Mouse (Mus musculus) CH12.LX (cell line): ENCODE measurements around the gene Adam12. TPM values are rescaled to one million over a fixed set of nuclear protein-coding genes. Genes with fewer than 3 reads are reported as not detected.

ENCODE experiments used
- DNase-seq: peaks from one replicate; pipeline ENCODE4 v3.0.0-alpha.2; 2013; ENCODE audit errors: extremely low read depth
- H3K27ac ChIP-seq: 2 replicates; pipeline ENCODE4 v1.5.1; 2012; ENCODE audit warnings: low read depth, mild to moderate bottlenecking, control low read depth, moderate library complexity; ENCODE audit not compliant: insufficient read depth
- H3K27me3 ChIP-seq: replicated peaks from 2 replicates; pipeline ENCODE3; 2012; ENCODE audit warnings: inconsistent platforms
- H3K36me3 ChIP-seq, 2 experiments: replicated peaks in 1 of 2; 2 replicates each; pipeline versions ENCODE3 to v1.6.1; 2012; ENCODE audit warnings: inconsistent platforms in 1 of 2, low read length in 1 of 2, mild to moderate bottlenecking in 1 of 2, mixed read lengths in 1 of 2, moderate library complexity in 1 of 2; ENCODE audit not compliant: control insufficient read depth in 1 of 2, insufficient read depth in 1 of 2
- H3K4me1 ChIP-seq, 2 experiments: 2 replicates each; pipeline ENCODE4 v1.6.1; 2012; ENCODE audit warnings: inconsistent platforms in 1 of 2, moderate library complexity in 1 of 2; ENCODE audit not compliant: insufficient read depth in 2 of 2, control insufficient read depth in 1 of 2
- H3K4me2 ChIP-seq: 2 replicates; pipeline ENCODE4 v1.6.1; 2012; ENCODE audit warnings: low read depth, mild to moderate bottlenecking, control low read depth; ENCODE audit not compliant: poor library complexity, insufficient read depth, severe bottlenecking
- H3K4me3 ChIP-seq, 3 experiments: fragments of 150-350 bp in 1 of 3; sonication (generic) in 1 of 3; replicated peaks in 1 of 3; 2 replicates each; pipeline versions ENCODE3 to v1.5.1; 2011 to 2012; ENCODE audit warnings: low read depth in 2 of 3, low read length in 2 of 3, mild to moderate bottlenecking in 2 of 3, moderate library complexity in 2 of 3, control low read depth in 1 of 3, improper control_type of control experiment in 1 of 3, inconsistent platforms in 1 of 3, mixed read lengths in 1 of 3; ENCODE audit not compliant: poor library complexity in 1 of 3
- H3K79me2 ChIP-seq: replicated peaks from 2 replicates; pipeline ENCODE4 v1.6.1; 2012; ENCODE audit warnings: mild to moderate bottlenecking, moderate library complexity; ENCODE audit not compliant: control insufficient read depth, poor library complexity, insufficient read depth, severe bottlenecking; ENCODE audit errors: extremely low read depth
- H3K9ac ChIP-seq: 2 replicates; pipeline ENCODE4 v1.6.1; 2012; ENCODE audit warnings: low read depth, mild to moderate bottlenecking, control low read depth, moderate library complexity; ENCODE audit not compliant: insufficient read depth
- H3K9me3 ChIP-seq: replicated peaks from 2 replicates; pipeline ENCODE3; 2012; ENCODE audit warnings: low read length, inconsistent platforms, mixed read lengths
- CTCF ChIP-seq, 2 experiments: IDR thresholded peaks in 1 of 2; conservative IDR thresholded peaks in 1 of 2; 2 replicates each; pipeline ENCODE4 v1.5.1; 2011 to 2012; ENCODE audit warnings: low read depth in 2 of 2, low read length in 2 of 2, improper control_type of control experiment in 1 of 2, inconsistent platforms in 1 of 2, mild to moderate bottlenecking in 1 of 2, moderate library complexity in 1 of 2
- E2F4 ChIP-seq: IDR thresholded peaks from 2 replicates; pipeline ENCODE4 v1.6.1; 2011; ENCODE audit warnings: low read depth, low read length, improper control_type of control experiment; ENCODE audit not compliant: insufficient replicate concordance
- ETS1 ChIP-seq: conservative IDR thresholded peaks from 2 replicates; pipeline ENCODE4 v1.6.1; 2012; ENCODE audit warnings: low read depth, mild to moderate bottlenecking, inconsistent platforms, low read length, improper control_type of control experiment, moderate library complexity
- IRF4 ChIP-seq: IDR thresholded peaks from 2 replicates; pipeline ENCODE4 v1.6.1; 2014; ENCODE audit warnings: low read depth, mild to moderate bottlenecking, inconsistent platforms, low read length, improper control_type of control experiment
- KAT2A ChIP-seq: IDR thresholded peaks from 2 replicates; pipeline ENCODE4 v1.6.1; 2012; ENCODE audit warnings: low read length, improper control_type of control experiment, inconsistent platforms; ENCODE audit not compliant: insufficient replicate concordance
- MAFK ChIP-seq: IDR thresholded peaks from 2 replicates; pipeline ENCODE4 v1.6.1; 2011; ENCODE audit warnings: low read length, improper control_type of control experiment; ENCODE audit not compliant: insufficient replicate concordance
- MXI1 ChIP-seq: IDR thresholded peaks from 2 replicates; pipeline ENCODE4 v1.6.1; 2011; ENCODE audit warnings: mild to moderate bottlenecking, low read depth, low read length, improper control_type of control experiment
- MYC ChIP-seq: IDR thresholded peaks from 2 replicates; pipeline ENCODE4 v1.6.1; 2011; ENCODE audit warnings: low read depth, mild to moderate bottlenecking, improper control_type of control experiment, low read length
- NELFE ChIP-seq: IDR thresholded peaks from 2 replicates; pipeline ENCODE4 v1.6.1; 2011; ENCODE audit warnings: low read depth, low read length, improper control_type of control experiment
- NRF1 ChIP-seq: IDR thresholded peaks from 2 replicates; pipeline ENCODE4 v1.6.1; 2014; ENCODE audit warnings: low read depth, mild to moderate bottlenecking, inconsistent platforms, low read length, improper control_type of control experiment, moderate library complexity
- POLR2A ChIP-seq: IDR thresholded peaks from 2 replicates; pipeline ENCODE4 v1.6.1; 2011; ENCODE audit warnings: low read depth, mild to moderate bottlenecking, improper control_type of control experiment, low read length
- POLR2AphosphoS2 ChIP-seq: IDR thresholded peaks from 2 replicates; pipeline ENCODE4 v1.6.1; 2011; ENCODE audit warnings: low read depth, low read length, improper control_type of control experiment
- RAD21 ChIP-seq: IDR thresholded peaks from 2 replicates; pipeline ENCODE4 v1.6.1; 2011; ENCODE audit warnings: low read depth, mild to moderate bottlenecking, low read length, improper control_type of control experiment, moderate library complexity
- SMC3 ChIP-seq: IDR thresholded peaks from 2 replicates; pipeline ENCODE4 v1.6.1; 2011; ENCODE audit warnings: low read depth, low read length, improper control_type of control experiment
- TBP ChIP-seq: conservative IDR thresholded peaks from 2 replicates; pipeline ENCODE4 v1.6.1; 2011; ENCODE audit warnings: low read depth, low read length, improper control_type of control experiment
- TCF12 ChIP-seq: IDR thresholded peaks from 2 replicates; pipeline ENCODE4 v1.6.1; 2014; ENCODE audit warnings: low read depth, mild to moderate bottlenecking, inconsistent platforms, low read length, improper control_type of control experiment
- USF1 ChIP-seq: IDR thresholded peaks from 2 replicates; pipeline ENCODE4 v1.6.1; 2014; ENCODE audit warnings: low read depth, mild to moderate bottlenecking, inconsistent platforms, low read length, improper control_type of control experiment
- ZC3H11A ChIP-seq: IDR thresholded peaks from 2 replicates; pipeline ENCODE4 v1.6.1; 2012; ENCODE audit warnings: low read depth, mild to moderate bottlenecking, inconsistent platforms, low read length, improper control_type of control experiment
- ZKSCAN1 ChIP-seq: IDR thresholded peaks from 2 replicates; pipeline ENCODE4 v1.6.1; 2012; ENCODE audit warnings: low read depth, inconsistent platforms, low read length, improper control_type of control experiment, borderline replicate concordance
- ZNF384 ChIP-seq: IDR thresholded peaks from 2 replicates; pipeline ENCODE4 v1.6.1; 2012; ENCODE audit warnings: low read depth, low read length, improper control_type of control experiment, inconsistent platforms
- dilution Hi-C: fragments of 300-500 bp; cut with MboI; formaldehyde crosslinking; loops from 2 replicates; pipeline ENCODE4 v1.14.3; 2020; ENCODE audit warnings: low sequenced_read_pairs; ENCODE audit not compliant: extremely low pct_unique_long_range_greater_than_20kb, extremely low pct_ligation_motif_present
- in situ Hi-C: fragments of 300-500 bp; cut with MboI; formaldehyde crosslinking; loops from 3 replicates; pipeline ENCODE4 v1.14.3; 2019; ENCODE audit warnings: low sequenced_read_pairs, low pct_ligation_motif_present, low pct_unique_long_range_greater_than_20kb, mixed read lengths
- polyA plus RNA-seq: library from polyadenylated mRNA; unstranded; fragments of >175 nt; gene quantifications from 2 replicates; pipeline ENCODE4 v1.2.1, GENCODE M21; 2012; ENCODE audit warnings: low read depth; ENCODE audit not compliant: insufficient read length
- total RNA-seq, 2 experiments: library from RNA; depleted of rRNA; stranded (reverse); fragments of 300-350 nt in 1 of 2; fragments of >200 nt in 1 of 2; gene quantifications; 2 replicates each; pipeline ENCODE4 v1.2.3; 2012 to 2014

Gene Adam12
- total and polyA plus RNA-seq, 3 experiments = not detected

- Histone ChIP-seq H3K79me2 (no peaks in the 10 kb centered on the region), H3K4me2 (no peak overlapping the region), H3K9ac (no peak overlapping the region), H3K4me3 (no peak overlapping the region), H3K9me3 (peaks cover 35% of the 10 kb centered on the region), H3K27ac (no peak overlapping the region), H3K4me1 (no peaks in the 10 kb centered on the region), H3K36me3 (no peaks in the 10 kb centered on the region), H3K27me3 (peaks cover 3% of the 10 kb centered on the region)
- DNase-seq = no peak
- TF ChIP-seq TCF12 (no peak), NELFE (no peak), SMC3 (no peak), POLR2AphosphoS2 (no peak), E2F4 (no peak), ZNF384 (no peak), MYC (no peak)
- in situ Hi-C loops (no loop called here), dilution Hi-C loops (no loop called here)
Measured at GRCm38 (mm10) chr7:134007942-134008361, 224.0 kb downstream of the Adam12 start.

DNA sequence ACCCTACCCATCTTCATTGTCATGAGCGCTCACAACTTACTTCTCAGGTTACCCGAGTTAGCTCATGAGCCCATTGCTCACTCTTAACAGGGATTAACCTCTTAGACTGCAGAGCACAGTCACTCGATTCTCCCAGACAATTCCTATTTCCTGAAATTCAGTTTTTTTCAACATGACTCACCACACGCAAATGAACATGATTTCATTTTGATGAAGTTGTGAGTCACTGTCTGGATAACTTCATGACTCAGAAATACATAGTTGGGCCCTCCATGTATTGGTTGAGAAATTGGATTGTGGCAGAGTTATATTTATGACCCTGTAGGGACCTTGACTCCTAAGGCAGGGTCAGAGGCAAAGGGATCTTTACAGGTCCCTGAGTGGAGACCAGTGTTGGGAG lies 230.4 kb downstream of the Adam12 start:
- H3K9me3 ChIP-seq = peaks cover 47% of the 10 kb centered on the region

GRCm38 (mm10) chr7:133990930-133991329 lies 241.0 kb downstream of the Adam12 start:
- no peak overlapping the region for H3K27ac ChIP-seq
- no peaks in the 10 kb centered on the region for H3K36me3 ChIP-seq
- H3K4me3 ChIP-seq = no peak overlapping the region
- peaks cover 28% of the 10 kb centered on the region for H3K9me3 ChIP-seq
- peaks cover 2% of the 10 kb centered on the region for H3K27me3 ChIP-seq
- no peaks in the 10 kb centered on the region for H3K4me1 ChIP-seq
- no peak for TF ChIP-seq ETS1
- no peak for TF ChIP-seq KAT2A
- no peaks in the 10 kb centered on the region for H3K79me2 ChIP-seq
- H3K9ac ChIP-seq = no peak overlapping the region
- H3K4me2 ChIP-seq = no peak overlapping the region
- in situ Hi-C loops (no loop called here), dilution Hi-C loops (no loop called here)
- DNase-seq = no peak

More for the DNA sequence above, 230.4 kb downstream of the Adam12 start:
- in situ Hi-C loops = no loop called here
- H3K27me3 ChIP-seq = no peaks in the 10 kb centered on the region
- dilution Hi-C loops = no loop called here
- no peaks in the 10 kb centered on the region for H3K4me1 ChIP-seq
- H3K79me2 ChIP-seq = no peaks in the 10 kb centered on the region
- no peak overlapping the region for H3K4me2 ChIP-seq
- H3K36me3 ChIP-seq = no peaks in the 10 kb centered on the region
- H3K27ac ChIP-seq = no peak overlapping the region
- DNase-seq = no peak
- H3K4me3 ChIP-seq = no peak overlapping the region
- TF ChIP-seq ZC3H11A (no peak), ZKSCAN1 (no peak), MAFK (no peak), NELFE (no peak), TBP (no peak), ZNF384 (no peak), TCF12 (no peak), IRF4 (no peak), RAD21 (no peak), KAT2A (no peak), USF1 (no peak), CTCF (conservative IDR thresholded peaks at IDR 0.05 in 1 of 2, IDR thresholded peaks at IDR 0.05 in 1 of 2; ENCODE audit: low read depth in 2 of 2, low read length in 2 of 2) (no peak), NRF1 (no peak), POLR2A (no peak), MXI1 (no peak), ETS1 (no peak), E2F4 (no peak)
- H3K9ac ChIP-seq = no peak overlapping the region
